10 mouse cellular contexts compared by ENCODE assay signal in genomic region chr9:71179964-71180700, GRCm38 (mm10). TPM values are rescaled to one million over a fixed set of nuclear protein-coding genes. Genes with fewer than 3 reads are reported as not detected.
A peak's percentile ranks its signal among the peaks of the same experiment; 100 is the strongest.
DNase-seq lines count a peak whose midpoint lies in the region; ATAC-seq lines count a peak whose summit lies in the region.
"Had no signal": no experiment of that assay in that cellular context is flagged by ENCODE, and none has a peak within 500 bp of the region (broad histone marks: within the 10 kb centered on the region; RNA-seq: fewer than 3 reads in every experiment).

No protein-coding gene starts in this region.

- no peak overlapping the region for H3K4me3 ChIP-seq in liver, embryonic 15.5 days (replicated peaks)

- no peaks in the 10 kb centered on the region for H3K9me3 ChIP-seq in liver, embryonic 15.5 days (replicated peaks)

- WGBS in liver, embryonic 15.5 days (ENCODE audit: insufficient replicate concordance): 57% methylated on average over 8 of the region's 8 CpGs

- H3K9ac ChIP-seq in liver, embryonic 15.5 days: no peak overlapping the region

- peaks cover 49% of the 10 kb centered on the region for H3K4me1 ChIP-seq in liver, embryonic 15.5 days (replicated peaks)

- 0 out of 2 replicates have a peak overlapping the region, but pooled peaks have one; percentile 11 for H3K4me2 ChIP-seq in liver, embryonic 15.5 days
- H3K4me2 ChIP-seq: heart, embryonic 11.5 days; midbrain, embryonic 11.5 days had no signal

- ATAC-seq in liver, embryonic 15.5 days (ENCODE audit: insufficient read depth): no peak

- H3K36me3 ChIP-seq in liver, embryonic 15.5 days (replicated peaks): no peaks in the 10 kb centered on the region

- H3K27ac ChIP-seq in liver, embryonic 15.5 days (replicated peaks): 0 out of 2 replicates have a peak overlapping the region, but pooled peaks have one; percentile 3

- DNase-seq in kidney, postnatal 10 days: peak; percentile 56
- no peak for DNase-seq in kidney, adult 18-20 months
- peak; percentile 27 for DNase-seq in lung, postnatal 10 days
- no peak for DNase-seq in lung, postnatal 14 days
- peak; percentile 7 for DNase-seq in ZHBTc4 (ENCODE audit: low read depth, low spot score)
- no peak for DNase-seq in frontal cortex, postnatal 25 days (ENCODE audit: low spot score in 2 of 2)
- DNase-seq: embryo, embryonic 11 days had no signal

- H3K27me3 ChIP-seq in liver, embryonic 15.5 days: no peaks in the 10 kb centered on the region

RNA-seq across cellular contexts. Expression of gene Aqp9, which starts 11.7 kb away (rescaled TPM):
- polyA plus RNA-seq in liver, embryonic 15.5 days (2015; fragmentation: Nextera tagmentation; extraction: Ambion mirVana): 7.7 and 8.2 TPM in 2 replicates

RNA-seq across cellular contexts. Expression of gene Aldh1a2, which starts 35.5 kb away (rescaled TPM):
- 0.92 and 1.0 TPM in 2 replicates for polyA plus RNA-seq in liver, embryonic 15.5 days (2015; fragmentation: Nextera tagmentation; extraction: Ambion mirVana)

Comparison
In these comparisons a context has a peak if more than half of its experiments do, and no peak if none do; other contexts are left out.
1. DNase-seq: peak in kidney, postnatal 10 days (single experiment), lung, postnatal 10 days (single experiment) and ZHBTc4 (single experiment); none in kidney, adult 18-20 months (single experiment), lung, postnatal 14 days (single experiment) and frontal cortex, postnatal 25 days (0 of 2).